Mouse (Mus musculus) heart, adult 18-20 months (tissue): ENCODE data around the gene Ggct. TPM values are rescaled to one million over a fixed set of nuclear protein-coding genes. Genes with fewer than 3 reads are reported as not detected.

Experiments
- DNase-seq, 2 experiments: peaks; one replicate each; pipeline ENCODE4 v3.0.0; 2021 to 2022; ENCODE audit warnings: mixed read lengths in 1 of 2
- total RNA-seq, 2 experiments: library from RNA; stranded (reverse); gene quantifications; 2 replicates each; pipeline ENCODE4 v1.2.3; 2021

Ggct gene
- total RNA-seq, 2 experiments from 2014 or later = 21.5 to 28.2 TPM

DNA sequence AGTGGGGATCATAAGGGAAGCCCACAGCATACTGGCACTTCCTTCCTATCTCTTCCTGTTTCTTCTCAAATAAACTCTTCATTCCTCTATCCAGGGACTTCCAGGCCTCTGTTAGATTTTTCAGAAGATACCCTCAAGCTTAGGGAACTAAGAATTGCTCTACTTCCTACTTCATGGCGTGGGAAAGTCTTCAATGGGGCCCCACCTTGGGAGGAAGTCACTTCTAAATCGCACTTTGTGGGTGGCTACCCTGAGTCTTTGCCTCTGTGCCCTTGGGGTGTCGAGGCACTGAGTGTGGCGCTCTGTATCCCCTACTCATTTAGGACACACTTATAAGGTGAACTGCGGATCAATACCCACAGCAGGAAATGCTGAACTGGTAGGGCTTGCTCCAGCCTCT is 44.1 kb downstream of the Ggct start:
- DNase-seq = no peak

DNA sequence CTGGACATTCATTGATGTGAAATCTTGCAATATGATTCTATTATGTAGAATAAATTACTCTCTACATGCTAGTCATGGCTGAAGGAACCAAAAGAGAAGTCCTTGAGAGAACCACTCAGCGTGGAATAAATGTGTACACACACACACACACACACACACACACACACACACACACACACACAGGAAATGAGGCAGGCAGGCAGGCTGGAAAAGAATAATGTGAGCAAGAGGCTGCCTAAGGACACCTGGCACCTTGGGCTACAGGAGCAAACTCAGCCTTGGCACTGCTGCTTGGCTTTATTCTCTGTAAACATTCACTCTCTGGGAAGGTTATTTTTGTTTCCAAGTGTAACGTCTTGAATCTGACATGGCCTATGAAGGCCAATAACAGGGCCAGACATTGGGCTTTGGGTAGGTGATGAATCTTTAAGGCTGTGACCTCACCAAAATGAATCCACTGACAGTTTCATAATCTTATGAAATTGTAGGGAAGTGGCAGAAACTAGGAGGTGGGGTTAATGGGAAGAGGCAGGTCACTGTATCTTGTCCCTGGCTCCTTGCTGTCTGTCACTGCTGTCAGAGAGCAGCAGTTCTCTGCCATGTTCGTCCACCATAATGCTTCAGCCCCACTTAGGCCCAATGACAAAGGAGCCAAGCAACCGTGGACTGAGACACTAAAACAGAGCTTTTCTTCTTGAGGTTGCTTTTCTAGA is 46.4 kb downstream of the Ggct start:
- peak; percentile 36 to 38 for DNase-seq

DNA sequence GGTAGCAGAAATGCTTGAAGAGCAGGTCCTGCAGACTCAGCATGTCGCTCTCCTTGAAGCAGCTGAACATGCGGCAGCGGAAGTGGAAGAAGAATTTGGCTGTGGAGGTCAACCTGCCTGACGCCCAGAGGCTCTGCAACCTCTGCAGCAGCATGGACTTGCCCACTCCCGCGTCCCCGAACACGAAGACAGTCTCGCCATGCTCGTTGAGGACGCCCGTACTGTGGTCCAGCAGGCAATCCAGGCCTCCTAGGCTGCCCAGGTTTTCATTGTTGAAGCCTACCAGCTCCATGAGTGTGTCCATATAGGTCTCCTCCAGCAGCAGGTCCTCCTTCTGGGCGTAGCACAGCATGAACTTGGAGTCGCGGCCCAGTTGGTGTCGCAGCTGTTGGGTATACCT is 48.2 kb downstream of the Ggct start:
- no peak for DNase-seq

DNA sequence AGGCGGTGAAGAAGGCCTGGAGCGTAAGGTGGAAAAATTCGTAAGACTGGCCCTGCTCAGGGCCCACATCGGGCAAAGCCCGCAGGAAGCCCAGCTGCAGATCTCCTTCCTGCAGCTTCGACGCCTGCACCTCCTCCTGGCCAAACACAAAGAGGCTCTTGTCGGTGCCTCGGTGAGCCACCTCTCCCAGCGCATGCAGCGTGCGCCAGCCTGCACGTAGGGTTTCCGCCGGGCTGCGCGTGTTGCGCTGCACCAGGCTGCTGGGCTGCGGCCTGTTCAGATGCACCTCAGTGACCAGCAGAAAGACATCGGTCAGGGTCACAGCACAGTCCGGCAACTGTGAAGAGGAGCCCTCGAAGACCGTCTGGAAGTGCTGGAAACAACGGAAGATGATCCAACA is 49.0 kb downstream of the Ggct start:
- no peak for DNase-seq

DNA sequence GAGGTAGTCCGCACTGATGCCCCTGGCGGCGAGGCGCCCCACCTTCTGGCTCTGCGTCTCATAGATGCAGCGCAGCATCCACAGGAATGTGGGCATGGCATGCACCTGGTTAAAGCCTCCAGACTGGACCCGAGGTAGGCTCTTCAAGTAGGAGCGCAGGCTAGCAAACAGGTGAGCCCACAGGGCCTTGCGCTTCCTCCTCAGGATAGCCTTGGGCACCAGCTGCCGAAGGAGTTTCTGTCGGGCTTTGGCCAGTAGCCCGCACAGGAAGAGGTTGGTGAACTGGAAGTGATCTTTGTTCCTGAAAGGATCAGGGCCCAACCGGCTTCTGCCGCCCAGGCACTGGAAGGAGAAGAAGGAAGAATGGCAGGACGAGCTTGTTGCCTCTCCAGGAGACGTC is 49.5 kb downstream of the Ggct start:
- DNase-seq = no peak

DNA sequence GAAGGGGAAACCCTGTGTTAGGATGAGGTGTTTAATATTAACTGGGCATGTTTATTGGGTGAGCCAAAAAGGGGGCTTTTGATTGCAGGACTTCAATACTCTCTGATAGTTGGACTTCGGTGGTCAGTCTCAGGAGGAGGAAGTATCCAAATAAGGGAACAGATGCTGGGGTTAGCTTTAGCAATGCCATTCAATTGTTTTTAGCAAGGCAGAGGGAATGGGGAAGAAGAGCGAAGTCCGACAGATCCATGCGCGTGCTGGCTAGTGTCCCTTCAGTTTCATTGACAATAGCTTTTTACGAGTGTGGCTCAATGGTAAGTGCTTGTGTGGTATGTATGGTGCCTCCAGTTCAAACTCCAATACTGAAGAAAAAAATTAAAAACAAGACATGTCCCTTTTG is 51.6 kb downstream of the Ggct start:
- no peak for DNase-seq

DNA sequence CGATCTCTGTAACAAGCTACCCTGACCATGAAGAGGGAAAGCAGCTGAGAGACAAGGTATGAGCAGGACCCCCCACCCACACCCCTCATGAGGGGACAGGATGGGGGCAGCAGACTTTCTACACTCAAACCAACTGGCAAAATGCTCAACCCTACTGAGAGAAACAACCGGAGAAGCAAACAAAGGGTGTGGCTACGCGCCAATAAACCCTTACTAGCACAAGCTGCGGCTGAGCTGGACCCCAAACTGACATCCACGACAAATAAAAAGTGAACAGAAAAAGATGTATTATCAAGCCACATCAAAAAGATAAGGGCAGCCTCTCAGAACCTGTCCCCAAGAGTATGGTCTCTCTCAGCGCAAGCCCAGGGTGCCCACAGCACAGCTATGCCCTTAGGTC is 52.6 kb downstream of the Ggct start:
- DNase-seq = peak; percentile 42 to 44

DNA sequence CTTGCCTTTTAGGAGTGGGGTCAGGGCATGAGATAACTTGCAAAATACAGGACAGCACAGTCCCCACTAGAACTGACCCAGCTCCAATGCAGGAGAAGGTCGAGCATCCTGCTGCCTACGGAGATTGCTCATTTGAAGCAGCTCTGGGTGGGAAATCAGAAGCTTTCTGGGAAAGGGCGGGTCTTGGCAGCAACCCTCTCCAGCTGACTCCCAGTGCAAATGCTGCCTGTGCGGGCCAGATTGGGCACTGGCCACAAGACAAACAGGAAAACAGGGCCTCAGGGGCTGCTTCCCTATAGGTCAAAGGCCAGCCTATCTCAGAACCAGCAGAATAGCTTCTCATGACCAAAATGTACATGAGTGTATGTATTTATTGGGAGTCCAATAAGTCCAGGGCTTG is 53.1 kb downstream of the Ggct start:
- peak; percentile 85 to 92 for DNase-seq

DNA sequence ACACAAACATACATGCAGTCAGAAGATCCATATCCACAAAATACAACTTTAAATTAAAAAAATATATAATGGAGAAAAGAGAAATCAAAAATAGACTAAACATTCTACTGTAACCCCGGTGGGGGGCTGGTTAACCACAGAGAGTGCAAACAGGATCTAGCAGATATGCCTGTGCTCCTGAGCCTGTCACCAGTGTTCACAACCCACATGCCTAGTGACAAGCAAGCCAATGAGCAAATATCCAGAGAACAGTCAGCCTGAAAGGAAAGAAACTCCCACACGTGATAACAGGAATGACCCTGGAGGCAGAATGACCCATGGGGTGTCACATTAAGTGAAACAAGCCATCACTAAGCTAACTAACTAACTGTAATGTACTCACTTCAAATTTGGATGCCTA is 56.3 kb downstream of the Ggct start:
- DNase-seq = no peak

DNA sequence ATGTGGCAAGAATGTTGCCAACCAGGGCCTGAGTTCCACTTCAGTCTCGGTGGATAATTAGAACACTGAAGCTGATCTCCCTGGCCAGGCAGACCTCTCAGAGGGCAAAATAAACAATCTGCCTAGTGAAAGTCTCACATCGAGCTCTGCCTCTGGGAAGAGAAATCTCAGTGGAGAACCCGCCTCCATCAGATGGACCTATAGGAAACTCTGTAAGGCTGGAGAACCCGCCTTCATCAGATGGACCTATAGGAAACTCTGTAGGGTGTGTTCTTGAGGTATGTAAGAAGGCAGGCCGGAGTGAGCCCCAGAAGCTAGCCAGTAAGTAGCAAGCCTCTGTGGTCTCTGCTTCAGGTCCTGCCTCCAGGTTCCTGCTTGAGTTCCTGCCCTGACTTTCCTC is 57.8 kb downstream of the Ggct start:
- DNase-seq = no peak

DNA sequence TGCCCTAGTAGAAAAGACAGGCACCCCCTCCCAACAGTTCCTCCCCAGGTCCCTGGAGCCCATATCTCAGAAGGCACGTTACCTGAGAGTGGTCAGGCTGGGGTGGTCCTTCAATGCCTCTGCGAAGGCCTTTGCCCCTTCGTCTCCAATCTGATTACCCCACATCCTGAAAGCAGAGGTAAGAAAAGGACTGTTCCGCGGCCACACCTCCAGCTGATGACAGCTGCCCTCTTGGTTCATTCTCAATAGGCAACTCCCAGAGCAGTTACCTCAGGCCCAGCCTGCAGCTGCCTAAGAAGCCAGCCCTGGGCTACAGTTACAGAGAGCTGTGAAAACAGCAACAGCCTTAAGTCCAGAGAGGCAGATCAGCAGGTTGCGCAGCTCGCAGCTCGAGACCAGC is 58.4 kb downstream of the Ggct start:
- no peak for DNase-seq

DNA sequence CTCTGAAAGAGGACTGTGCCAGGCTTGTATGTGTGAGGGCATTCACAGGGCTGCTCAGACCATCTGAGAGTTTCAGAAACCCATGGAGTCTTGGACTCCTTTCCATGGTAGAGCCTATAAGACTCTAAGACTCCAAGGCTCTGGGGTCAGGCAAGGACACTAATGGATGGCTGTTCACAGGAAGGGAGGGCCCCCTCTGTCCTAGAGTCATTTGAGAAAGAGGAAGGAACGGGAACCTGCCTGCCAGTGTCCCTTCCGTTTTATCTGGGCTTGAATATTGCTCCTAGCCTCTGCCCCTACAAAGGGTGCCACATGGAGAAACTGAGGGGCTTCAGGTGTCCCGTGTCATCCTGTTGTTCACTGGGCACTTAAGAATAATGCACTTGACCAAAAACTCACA is 58.9 kb downstream of the Ggct start:
- DNase-seq = peak in 1 of 2 experiments; percentile 61

DNA sequence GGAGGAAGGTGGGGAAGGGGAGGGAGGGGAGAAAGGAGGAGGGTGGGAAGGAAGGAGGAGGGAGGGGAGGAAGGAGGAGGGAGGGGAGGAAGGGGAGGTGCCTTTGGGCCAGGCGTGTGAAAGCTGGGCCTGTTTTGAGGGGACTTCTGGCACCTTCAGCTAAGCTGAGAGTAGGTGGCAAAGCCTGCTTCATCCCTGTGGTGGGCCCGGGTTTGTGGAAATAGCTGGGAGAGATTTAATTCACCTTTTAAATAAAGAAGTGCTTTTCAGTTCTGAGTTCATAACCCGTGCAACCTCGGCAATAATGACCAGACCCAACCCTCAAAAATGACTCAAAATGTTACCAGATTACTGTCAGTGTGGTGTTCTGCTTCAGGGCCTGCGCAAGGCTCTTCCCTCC is 59.5 kb downstream of the Ggct start:
- no peak for DNase-seq

Other genes starting within 250 kb of the Ggct start
- gene Znrf2, start 176.0 kb downstream of the Ggct start, total RNA-seq = 10 to 100 TPM; 17.7 to 18.1 TPM
- 10 to 100 TPM; 17.0 to 19.2 TPM for gene Nod1, start 20.3 kb downstream of the Ggct start, total RNA-seq
- gene Gars, start 45.1 kb upstream of the Ggct start, total RNA-seq = 10 to 100 TPM; 60.8 to 61.1 TPM
- 10 to 100 TPM; 19.9 to 20.1 TPM for gene Crhr2, start 140.1 kb upstream of the Ggct start, total RNA-seq
- gene Inmt, start 182.1 kb upstream of the Ggct start, total RNA-seq = 10 to 100 TPM; 31.1 to 33.0 TPM
- 1 to 10 TPM; 3.7 to 6.7 TPM for gene Mindy4, start 210.4 kb upstream of the Ggct start, total RNA-seq